Mouse (Mus musculus) liver (tissue): ENCODE data around the gene Smco2.
A peak's percentile ranks its signal among the peaks of the same experiment; 100 is the strongest.
"Not testable (repeated sequence)": the region's sequence is repeated elsewhere in the genome, so short reads cannot be mapped to it uniquely, and the experiment has no call there.

Experiments used
- DNase-seq: peaks from one replicate; pipeline ENCODE4 v3.0.0-alpha.2; 2020; ENCODE audit warnings: mixed read lengths

The Smco2 gene

GRCm38 (mm10) chr6:146863154-146863553, 13.2 kb downstream of the Smco2 start:
- DNase-seq = no peak

- not testable (repeated sequence) for DNase-seq
These were observed 14.5 kb downstream of the Smco2 start for GRCm38 (mm10) chr6:146864370-146864769.

- peak; percentile 19 for DNase-seq
These were observed 15.8 kb downstream of the Smco2 start for GRCm38 (mm10) chr6:146865701-146866100.

- no peak for DNase-seq
These were observed 22.1 kb downstream of the Smco2 start for GRCm38 (mm10) chr6:146871975-146872374.

- DNase-seq = no peak
These were observed 24.5 kb downstream of the Smco2 start for GRCm38 (mm10) chr6:146874415-146874814.

GRCm38 (mm10) chr6:146876820-146877219, 26.9 kb downstream of the Smco2 start:
- no peak for DNase-seq

- no peak for DNase-seq
These were observed 27.6 kb downstream of the Smco2 start for GRCm38 (mm10) chr6:146877425-146878045.

GRCm38 (mm10) chr6:146878926-146879325, 29.0 kb downstream of the Smco2 start:
- DNase-seq = no peak

- DNase-seq = no peak
These were observed 30.0 kb downstream of the Smco2 start for GRCm38 (mm10) chr6:146879856-146880255.

GRCm38 (mm10) chr6:146880296-146880695, 30.4 kb downstream of the Smco2 start:
- no peak for DNase-seq

GRCm38 (mm10) chr6:146881896-146882770, 32.2 kb downstream of the Smco2 start:
- no peak for DNase-seq

GRCm38 (mm10) chr6:146883426-146883825, 33.5 kb downstream of the Smco2 start:
- DNase-seq = no peak

- DNase-seq = no peak
These were observed 34.3 kb downstream of the Smco2 start for GRCm38 (mm10) chr6:146884171-146884570.

GRCm38 (mm10) chr6:146884851-146885250, 34.9 kb downstream of the Smco2 start:
- DNase-seq = no peak

- peak; percentile 96 for DNase-seq
These were observed 38.2 kb downstream of the Smco2 start, which contains the start of gene Ppfibp1 for GRCm38 (mm10) chr6:146887958-146888659. Ppfibp1 (plus strand) TSS chr6:146888487.

- peak; percentile 25 for DNase-seq
These were observed 39.0 kb downstream of the Smco2 start for GRCm38 (mm10) chr6:146888660-146889490.

GRCm38 (mm10) chr6:146890215-146890614, 40.3 kb downstream of the Smco2 start:
- DNase-seq = no peak

GRCm38 (mm10) chr6:146890633-146891032, 40.7 kb downstream of the Smco2 start:
- no peak for DNase-seq

GRCm38 (mm10) chr6:146893890-146894289, 44.0 kb downstream of the Smco2 start:
- no peak for DNase-seq

- no peak for DNase-seq
These were observed 48.8 kb downstream of the Smco2 start for GRCm38 (mm10) chr6:146898709-146899108.

GRCm38 (mm10) chr6:146899647-146900046, 49.7 kb downstream of the Smco2 start:
- no peak for DNase-seq

GRCm38 (mm10) chr6:146901929-146902328, 52.0 kb downstream of the Smco2 start:
- no peak for DNase-seq
